Mouse (Mus musculus): ENCODE measurements at regions not wholly inside any gene's neighbourhood (a gene's known extent, or its start where the extent isn't known, plus 50 kb on each side); places are given as distances from the start of the nearest gene placed in this dataset.

DNA sequence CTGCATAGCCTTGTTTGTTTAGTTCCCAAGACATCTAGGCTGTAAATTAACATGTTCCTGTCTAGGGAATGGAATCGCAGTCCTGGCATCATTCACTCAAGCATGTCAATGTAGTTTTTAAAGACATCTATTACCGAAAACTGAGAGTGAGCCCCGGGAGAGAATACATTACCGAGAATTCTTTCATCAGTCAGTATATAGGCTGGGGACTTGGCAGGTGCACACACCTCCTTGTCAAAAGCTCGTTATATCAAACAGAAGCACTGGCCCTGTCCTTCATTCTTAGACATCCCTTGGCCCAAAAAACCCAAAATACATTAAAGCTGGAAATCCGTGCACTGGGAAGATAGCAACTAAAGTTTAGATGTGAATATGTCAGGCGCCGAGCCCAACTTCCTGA lies 555.5 kb downstream of the Phf3 start:
- TF ChIP-seq CTCF (IDR thresholded peaks at IDR 0.05; ENCODE audit: low read depth) (no peak), EP300 (IDR thresholded peaks at IDR 0.05; ENCODE audit: low read depth) (no peak)

All from liver, postnatal 0 days (tissue).